Mouse (Mus musculus) forebrain, embryonic 16.5 days (tissue): ENCODE results near the gene Pten. TPM values are rescaled to one million over a fixed set of nuclear protein-coding genes. Genes with fewer than 3 reads are reported as not detected.

Experiments
- ATAC-seq: fragments of 200-750 bp; cut with Nextera tagmentation; 2 replicates; pipeline ENCODE4 v1.8.0; 2017; ENCODE audit warnings: mild to moderate bottlenecking, moderate library complexity
- H3K27ac ChIP-seq: fragments of 300-500 bp; sonication (generic); 2 replicates; pipeline ENCODE4 v1.5.1; 2014; ENCODE audit warnings: low read length, control low read depth
- H3K27me3 ChIP-seq: fragments of 300-500 bp; sonication (generic); replicated peaks from 2 replicates; pipeline ENCODE4 v1.6.1; 2014; ENCODE audit warnings: low read length; ENCODE audit not compliant: control insufficient read depth, insufficient read depth
- H3K36me3 ChIP-seq: fragments of 300-500 bp; sonication (generic); 2 replicates; pipeline ENCODE4 v1.6.1; 2014; ENCODE audit not compliant: control insufficient read depth, insufficient read depth
- H3K4me1 ChIP-seq: fragments of 300-500 bp; sonication (generic); replicated peaks from 2 replicates; pipeline ENCODE4 v1.6.1; 2014; ENCODE audit warnings: low read length; ENCODE audit not compliant: control insufficient read depth, insufficient read depth
- H3K4me2 ChIP-seq: fragments of 300-500 bp; sonication (generic); 2 replicates; pipeline ENCODE4 v1.6.1; 2014; ENCODE audit warnings: mild to moderate bottlenecking, low read length, control low read depth
- H3K4me3 ChIP-seq: fragments of 300-500 bp; sonication (generic); replicated peaks from 2 replicates; pipeline ENCODE4 v1.5.1; 2014; ENCODE audit warnings: mild to moderate bottlenecking, low read length, control low read depth
- H3K9ac ChIP-seq: fragments of 300-500 bp; sonication (generic); replicated peaks from 2 replicates; pipeline ENCODE4 v1.6.1; 2014; ENCODE audit warnings: low read depth, low read length, control low read depth
- H3K9me3 ChIP-seq: fragments of 300-500 bp; sonication (generic); 2 replicates; pipeline ENCODE4 v1.6.1; 2016; ENCODE audit warnings: low read length; ENCODE audit not compliant: control insufficient read depth
- WGBS: fragments of 180-500 bp; shearing (Covaris S2); extraction: QIAGEN DNeasy Blood & Tissue Kit; methylation state at CpG from one replicate; pipeline ENCODE4 v1.1.7; 2014; 5-methylcytosine and 5-hydroxymethylcytosine counted together
- polyA plus RNA-seq: library from polyadenylated mRNA; unstranded; fragments of >200 nt; fragmentation: Nextera tagmentation; extraction: Ambion mirVana; gene quantifications from 2 replicates; pipeline ENCODE4 v1.2.1, GENCODE M21; 2015

Pten gene
- polyA plus RNA-seq, 1 experiment from 2014 or later, result 13.4 TPM

DNA sequence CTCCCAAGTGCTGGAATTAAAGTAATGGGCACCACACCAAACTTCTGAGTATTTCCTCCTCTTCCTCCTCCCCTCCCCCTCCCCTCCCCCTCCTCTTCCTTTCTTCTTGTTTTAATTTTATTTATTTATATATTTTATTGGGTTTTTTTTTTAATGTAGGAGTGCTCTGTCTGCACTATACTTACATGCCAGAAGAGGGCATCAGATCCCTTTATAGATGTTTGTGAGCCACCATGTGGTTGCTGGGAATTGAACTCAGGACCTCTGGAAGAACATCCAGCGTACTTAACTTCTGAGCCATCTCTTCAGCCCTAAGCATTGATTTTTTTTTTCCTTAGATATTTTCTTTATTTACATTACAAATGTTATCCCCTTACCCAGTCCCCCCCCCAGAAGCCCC lies 37.0 kb upstream of the Pten start:
- H3K9me3 ChIP-seq, result no peaks in the 10 kb centered on the region
- WGBS, result 95% methylated on average over 1 of the region's 1 CpGs
- no peak overlapping the region for H3K4me2 ChIP-seq
- ATAC-seq, result no peak
- no peaks in the 10 kb centered on the region for H3K36me3 ChIP-seq
- H3K4me3 ChIP-seq, result no peak overlapping the region
- H3K9ac ChIP-seq, result no peak overlapping the region
- H3K27ac ChIP-seq, result no peak overlapping the region
- H3K4me1 ChIP-seq, result no peaks in the 10 kb centered on the region
- no peaks in the 10 kb centered on the region for H3K27me3 ChIP-seq

DNA sequence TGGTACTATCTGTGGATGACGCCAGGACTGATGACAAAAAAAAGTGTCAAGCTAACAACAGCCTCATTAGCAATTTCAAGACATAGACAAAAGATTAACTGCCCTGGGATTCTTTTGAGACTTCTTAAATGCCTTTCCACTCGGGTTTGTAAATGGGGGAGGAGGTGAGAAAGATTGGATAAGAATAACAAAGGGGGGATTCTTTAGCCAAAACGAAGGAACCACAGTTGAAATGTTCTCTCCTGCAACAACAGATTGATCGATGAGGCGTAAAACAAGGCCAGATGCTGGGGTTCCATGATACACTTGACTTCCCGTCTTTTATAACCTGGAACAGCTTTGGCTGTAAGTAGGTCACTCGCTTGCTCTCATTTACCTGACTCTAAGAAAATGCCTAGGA lies 33.5 kb upstream of the Pten start:
- H3K4me2 ChIP-seq, result no peak overlapping the region
- no peaks in the 10 kb centered on the region for H3K27me3 ChIP-seq
- H3K27ac ChIP-seq, result no peak overlapping the region

DNA sequence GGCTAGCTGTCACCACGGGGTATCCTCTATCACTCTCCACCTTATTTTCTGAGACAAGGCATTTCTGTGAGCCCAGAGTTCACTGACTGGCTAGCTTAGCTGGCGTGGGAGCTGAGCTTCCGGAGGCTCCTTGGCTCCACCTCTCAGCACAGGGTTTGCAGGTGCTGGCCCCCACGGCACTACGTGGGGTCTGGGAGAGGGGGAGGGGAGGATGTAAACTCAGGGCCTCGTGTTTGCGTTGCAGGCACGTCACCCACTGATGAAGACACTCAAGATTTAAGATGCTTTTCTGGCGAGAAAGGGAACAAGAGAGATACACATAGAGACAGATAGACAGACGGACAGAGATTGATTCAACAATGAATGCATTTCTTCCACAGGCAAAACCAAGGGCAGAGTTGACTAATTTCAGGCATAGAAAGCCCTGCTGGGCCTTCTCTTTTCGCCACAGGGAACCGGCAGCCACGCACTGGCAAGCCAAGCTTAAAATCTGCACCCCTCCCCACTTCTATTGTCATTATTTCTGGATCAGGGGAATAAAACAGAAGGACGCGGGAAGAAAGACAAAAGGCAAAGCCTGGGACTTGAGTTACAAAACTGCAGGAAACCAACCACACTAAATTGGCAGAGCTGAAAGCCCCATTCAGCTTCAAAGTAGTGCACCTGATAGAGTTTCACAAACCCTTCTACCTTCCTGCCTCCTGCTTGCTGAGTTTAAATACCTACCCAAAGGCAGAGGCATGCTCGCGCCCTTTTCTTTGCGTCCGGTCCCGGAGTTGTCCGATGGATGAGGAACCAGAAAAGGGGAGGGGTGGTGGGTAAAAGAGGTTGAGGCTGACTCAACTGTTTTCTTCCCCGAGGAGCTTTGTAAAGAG lies 30.6 kb upstream of the Pten start:
- Histone ChIP-seq H3K36me3 (no peaks in the 10 kb centered on the region), H3K9ac (peak overlapping the region; percentile 3; the same call in 1 of the 2 replicates), H3K27ac (no peak overlapping the region), H3K9me3 (no peaks in the 10 kb centered on the region), H3K4me1 (peaks cover 12% of the 10 kb centered on the region), H3K4me3 (peak overlapping the region; percentile 17), H3K27me3 (no peaks in the 10 kb centered on the region), H3K4me2 (peak overlapping the region; percentile 35)
- WGBS, result 2% methylated on average over 22 of the region's 22 CpGs
- ATAC-seq, result peak; percentile 59; the same call in 1 of the 2 replicates

More for the DNA sequence above, 33.5 kb upstream of the Pten start:
- Histone ChIP-seq H3K4me1 (peaks cover 12% of the 10 kb centered on the region), H3K4me3 (no peak overlapping the region), H3K36me3 (no peaks in the 10 kb centered on the region), H3K9me3 (no peaks in the 10 kb centered on the region), H3K9ac (no peak overlapping the region)
- ATAC-seq, result no peak
- 10% methylated on average over 7 of the region's 7 CpGs for WGBS

DNA sequence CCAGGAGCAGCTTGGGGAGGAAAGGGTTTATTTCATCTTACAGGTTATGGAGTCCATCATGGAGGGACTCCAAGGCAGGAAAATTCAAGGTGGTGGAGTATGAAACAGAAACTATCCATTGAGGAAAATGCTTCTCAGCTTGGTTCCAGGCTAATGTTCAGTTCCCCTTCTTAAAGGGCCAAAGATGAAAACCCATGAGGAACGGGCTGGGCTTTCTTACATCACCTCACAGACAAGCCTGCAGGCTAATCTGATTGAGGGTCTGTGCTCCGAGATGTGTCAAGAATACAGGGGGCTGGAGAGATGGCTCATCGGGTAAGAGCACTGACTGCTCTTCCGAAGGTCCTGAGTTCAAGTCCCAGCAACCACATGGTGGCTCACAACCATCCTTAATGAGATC lies 27.5 kb upstream of the Pten start:
- no peak overlapping the region for H3K9ac ChIP-seq
- 91% methylated on average over 4 of the region's 4 CpGs for WGBS

DNA sequence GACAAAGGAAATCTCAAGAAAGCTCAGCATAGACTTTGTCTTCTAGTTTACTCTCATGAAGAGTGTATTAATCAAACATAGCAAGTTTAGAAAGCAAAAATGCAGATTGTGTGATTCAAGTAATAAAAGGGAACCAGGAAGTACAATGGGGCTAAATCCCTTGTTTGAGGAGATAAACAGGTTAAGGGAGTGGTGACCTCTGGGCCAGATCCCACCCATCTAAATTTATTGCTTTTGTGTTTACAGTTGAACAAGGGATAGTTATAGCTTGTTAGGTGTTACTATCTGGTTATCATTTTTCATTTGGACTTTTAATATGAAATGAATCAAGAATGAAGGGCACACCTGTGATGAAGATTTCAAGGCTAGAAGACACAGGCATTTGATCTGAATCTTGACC lies 24.4 kb upstream of the Pten start:
- Histone ChIP-seq H3K4me1 (no peaks in the 10 kb centered on the region), H3K4me2 (no peak overlapping the region), H3K9me3 (no peaks in the 10 kb centered on the region), H3K9ac (no peak overlapping the region), H3K36me3 (no peaks in the 10 kb centered on the region), H3K27ac (no peak overlapping the region), H3K27me3 (no peaks in the 10 kb centered on the region), H3K4me3 (no peak overlapping the region)
- ATAC-seq, result no peak

More for the DNA sequence above, 27.5 kb upstream of the Pten start:
- Histone ChIP-seq H3K4me2 (no peak overlapping the region), H3K9me3 (no peaks in the 10 kb centered on the region), H3K4me1 (peaks cover 12% of the 10 kb centered on the region), H3K36me3 (no peaks in the 10 kb centered on the region), H3K27me3 (no peaks in the 10 kb centered on the region), H3K27ac (no peak overlapping the region), H3K4me3 (no peak overlapping the region)
- ATAC-seq, result no peak

DNA sequence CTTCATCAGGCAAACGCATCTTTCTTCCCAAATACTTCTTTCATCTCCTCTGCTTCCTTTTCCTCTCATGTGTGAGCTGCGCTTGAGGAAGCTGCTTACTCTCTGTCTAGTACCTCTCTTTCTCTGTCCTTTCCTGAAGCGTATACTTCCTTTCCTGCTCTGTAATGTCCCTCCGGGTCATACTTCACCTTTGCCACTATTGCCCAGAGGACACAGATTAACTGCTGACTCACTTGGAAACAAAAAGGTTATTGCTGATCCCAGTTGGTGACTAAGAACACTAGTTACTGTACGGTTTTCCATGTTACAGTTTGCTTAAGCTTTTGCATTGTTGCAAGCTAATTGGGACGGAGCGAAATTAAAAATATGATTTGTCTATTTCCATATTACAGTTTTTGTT lies 19.5 kb upstream of the Pten start:
- no peak for ATAC-seq
- Histone ChIP-seq H3K36me3 (no peaks in the 10 kb centered on the region), H3K9ac (no peak overlapping the region), H3K27me3 (no peaks in the 10 kb centered on the region), H3K4me3 (no peak overlapping the region), H3K4me2 (no peak overlapping the region), H3K27ac (no peak overlapping the region), H3K4me1 (no peaks in the 10 kb centered on the region), H3K9me3 (no peaks in the 10 kb centered on the region)
- 94% methylated on average over 7 of the region's 7 CpGs for WGBS

GRCm38 (mm10) chr19:32739686-32740085 lies 17.6 kb upstream of the Pten start, which contains the start of gene Atad1:
TSS of gene Atad1 (minus strand) at chr19:32739786.
- Histone ChIP-seq H3K27me3 (no peaks in the 10 kb centered on the region), H3K4me2 (no peak within 1 kb of the TSS), H3K27ac (no peak within 1 kb of the TSS), H3K36me3 (no peaks in the 10 kb centered on the region), H3K4me1 (no peaks in the 10 kb centered on the region), H3K9me3 (no peaks in the 10 kb centered on the region), H3K9ac (no peak within 1 kb of the TSS), H3K4me3 (no peak within 1 kb of the TSS)
- 96% methylated on average over 4 of the region's 4 CpGs for WGBS
- ATAC-seq, result no peak

DNA sequence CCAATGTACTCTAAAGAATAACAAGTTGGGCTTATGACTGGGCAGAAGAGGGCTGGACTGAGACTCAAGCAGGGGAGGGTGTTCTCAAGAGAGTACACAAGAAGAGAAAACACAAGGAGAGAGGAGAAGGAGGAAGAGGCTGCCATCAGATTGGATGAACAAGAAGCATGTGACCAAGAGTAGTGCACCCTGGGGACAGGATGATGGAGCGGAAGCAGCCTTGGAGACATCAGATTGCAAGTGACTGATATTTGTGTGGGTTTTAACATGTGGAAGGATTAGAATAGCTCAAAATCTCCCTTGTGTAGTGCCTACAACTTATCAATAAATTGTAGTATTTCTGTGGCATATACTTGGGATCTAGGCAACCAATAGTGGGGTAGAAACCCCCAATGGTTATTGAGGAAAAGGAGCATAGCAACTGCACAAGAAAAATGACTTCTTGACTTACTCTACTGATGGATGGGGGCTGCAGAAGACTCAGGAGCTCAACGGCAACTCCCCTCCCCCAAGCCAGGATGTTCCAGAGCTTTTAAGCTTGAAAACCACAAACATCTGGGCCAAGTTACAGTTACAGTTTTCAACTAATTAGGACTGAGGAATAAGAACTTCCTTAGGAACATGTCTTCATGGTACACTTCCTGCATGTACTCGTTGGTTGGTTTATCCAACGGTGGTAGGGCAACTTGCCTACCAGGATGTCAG lies 16.5 kb upstream of the Pten start:
- Histone ChIP-seq H3K27ac (no peak overlapping the region), H3K4me2 (no peak overlapping the region), H3K27me3 (no peaks in the 10 kb centered on the region), H3K9me3 (no peaks in the 10 kb centered on the region), H3K9ac (no peak overlapping the region), H3K36me3 (no peaks in the 10 kb centered on the region), H3K4me1 (no peaks in the 10 kb centered on the region), H3K4me3 (no peak overlapping the region)
- WGBS, result 96% methylated on average over 4 of the region's 4 CpGs
- ATAC-seq, result no peak

- H3K36me3 ChIP-seq, result no peaks in the 10 kb centered on the region
- no peaks in the 10 kb centered on the region for H3K4me1 ChIP-seq
- H3K27me3 ChIP-seq, result no peaks in the 10 kb centered on the region
- WGBS, result 8% methylated on average over 6 of the region's 6 CpGs
- H3K9ac ChIP-seq, result no peak overlapping the region
- ATAC-seq, result peak; percentile 45; the same call in 1 of the 2 replicates
- H3K4me3 ChIP-seq, result no peak overlapping the region
- H3K4me2 ChIP-seq, result no peak overlapping the region
- H3K9me3 ChIP-seq, result no peaks in the 10 kb centered on the region
- no peak overlapping the region for H3K27ac ChIP-seq
These were observed 7.9 kb upstream of the Pten start for GRCm38 (mm10) chr19:32749425-32749824.
